Comparison of ENCODE assay signal across 8 mouse cellular contexts in genomic region chr1:72711684-72712083, GRCm38 (mm10). TPM values are rescaled to one million over a fixed set of nuclear protein-coding genes. Genes with fewer than 3 reads are reported as not detected.
DNase-seq lines count a peak whose midpoint lies in the region; ATAC-seq and TF ChIP-seq lines count a peak whose summit lies in the region.

No protein-coding gene starts in this region.

- H3K9ac ChIP-seq in hindbrain, postnatal 0 days (replicated peaks; ENCODE audit: low read length) = peak overlapping the region; percentile 84
- H3K9ac ChIP-seq in midbrain, embryonic 14.5 days (replicated peaks; ENCODE audit: low read length) = peak overlapping the region; percentile 86

- DNase-seq in adrenal gland, postnatal 14 days = peak; percentile 48
- DNase-seq in adrenal gland, adult (ENCODE audit: inconsistent age in 2 of 2, low spot score in 1 of 2) = no peak
- DNase-seq in thymus, adult 18-20 months = peak; percentile 11 to 12
- DNase-seq in thymus, postnatal 4 days = no peak
- DNase-seq in hindbrain, postnatal 0 days (ENCODE audit: low spot score) = no peak
- DNase-seq in midbrain, embryonic 14.5 days = peak; percentile 36
- DNase-seq in retina, embryonic 14.5 days (ENCODE audit: low spot score) = no peak

- H3K4me2 ChIP-seq in hindbrain, postnatal 0 days (ENCODE audit: low read depth, low read length) = peak overlapping the region; percentile 81
- H3K4me2 ChIP-seq in midbrain, embryonic 14.5 days (ENCODE audit: low read length) = peak overlapping the region; percentile 85

- H3K4me3 ChIP-seq in hindbrain, postnatal 0 days (ENCODE audit: low read length) = peak overlapping the region; percentile 70
- H3K4me3 ChIP-seq in midbrain, embryonic 14.5 days (replicated peaks; ENCODE audit: low read depth, low read length) = peak overlapping the region; percentile 70

- TF ChIP-seq CTCF in hindbrain, postnatal 0 days (IDR thresholded peaks at IDR 0.05; ENCODE audit: low read depth) = no peak

- H3K27me3 ChIP-seq in hindbrain, postnatal 0 days (ENCODE audit: insufficient read depth, low read length) = no peaks in the 10 kb centered on the region
- no peaks in the 10 kb centered on the region for H3K27me3 ChIP-seq in midbrain, embryonic 14.5 days (ENCODE audit: control insufficient read depth, insufficient read depth, low read length)

- peaks cover 14% of the 10 kb centered on the region; the same call in 1 of the 2 replicates for H3K36me3 ChIP-seq in hindbrain, postnatal 0 days (ENCODE audit: insufficient read depth, low read length)
- peaks cover 31% of the 10 kb centered on the region for H3K36me3 ChIP-seq in midbrain, embryonic 14.5 days (ENCODE audit: control insufficient read depth, insufficient read depth, low read length)

- no peaks in the 10 kb centered on the region for H3K9me3 ChIP-seq in hindbrain, postnatal 0 days (ENCODE audit: low read length)
- no peaks in the 10 kb centered on the region for H3K9me3 ChIP-seq in midbrain, embryonic 14.5 days (ENCODE audit: control insufficient read depth, low read length)

- peak overlapping the region; percentile 90 for H3K27ac ChIP-seq in hindbrain, postnatal 0 days
- peak overlapping the region; percentile 87 for H3K27ac ChIP-seq in midbrain, embryonic 14.5 days (replicated peaks; ENCODE audit: low read depth, low read length)

- WGBS in hindbrain, postnatal 0 days = under 1% methylated on average over 17 of the region's 17 CpGs
- WGBS in midbrain, embryonic 14.5 days = under 1% methylated on average over 17 of the region's 17 CpGs

- H3K4me1 ChIP-seq in hindbrain, postnatal 0 days (ENCODE audit: insufficient read depth, low read length) = peaks cover 7% of the 10 kb centered on the region; the same call in 1 of the 2 replicates
- peaks cover 13% of the 10 kb centered on the region for H3K4me1 ChIP-seq in midbrain, embryonic 14.5 days (ENCODE audit: control insufficient read depth, insufficient read depth, low read length)

- ATAC-seq in hindbrain, postnatal 0 days = no peak
- ATAC-seq in midbrain, embryonic 14.5 days (ENCODE audit: low FRiP score, low TSS enrichment) = no peak
- ATAC-seq in inflammation-experienced regulatory T-cells, adult 6 months = no peak

RNA-seq across cellular contexts. Expression of gene Rpl37a, which starts 0.6 kb away (rescaled TPM):
- 892 and 1,080 TPM in 2 replicates for total RNA-seq in adrenal gland, postnatal 14 days (2021)
- 336 and 437 TPM in 2 replicates for total RNA-seq in hindbrain, postnatal 0 days (2014; rRNA removed)
- 1,178 and 1,201 TPM in 2 replicates for polyA plus RNA-seq in hindbrain, postnatal 0 days (2015; fragmentation: Nextera tagmentation; extraction: Ambion mirVana)
- polyA plus RNA-seq in midbrain, embryonic 14.5 days (2014; fragmentation: Nextera tagmentation; extraction: Ambion mirVana) = 1,162 and 1,243 TPM in 2 replicates
- 1,000 to 10,000 TPM; 1,830 to 2,995 (median 2,931) TPM for polyA plus RNA-seq in inflammation-experienced regulatory T-cells, adult 6 months (2017; shearing (Covaris generic))

RNA-seq across cellular contexts. Expression of gene Ankar, which starts 11.3 kb away (rescaled TPM):
- not detected in 2 replicates for total RNA-seq in adrenal gland, postnatal 14 days (2021)
- not detected in 2 replicates for total RNA-seq in hindbrain, postnatal 0 days (2014; rRNA removed)
- polyA plus RNA-seq in hindbrain, postnatal 0 days (2015; fragmentation: Nextera tagmentation; extraction: Ambion mirVana) = not detected in 2 replicates
- polyA plus RNA-seq in midbrain, embryonic 14.5 days (2014; fragmentation: Nextera tagmentation; extraction: Ambion mirVana) = not detected in 2 replicates
- under 1 TPM in 1 of 3 experiments, not detected in 2; 0.85 TPM for polyA plus RNA-seq in inflammation-experienced regulatory T-cells, adult 6 months (2017; shearing (Covaris generic))

Comparison
In these comparisons a context has a peak if more than half of its experiments do, and no peak if none do; other contexts are left out.
1. DNase-seq: peak in adrenal gland, postnatal 14 days (single experiment), thymus, adult 18-20 months (2 of 2) and midbrain, embryonic 14.5 days (single experiment); none in adrenal gland, adult (0 of 2), thymus, postnatal 4 days (single experiment), hindbrain, postnatal 0 days (single experiment) and retina, embryonic 14.5 days (single experiment).